Mouse (Mus musculus): ENCODE measurements around the gene Sall1. TPM values are rescaled to one million over a fixed set of nuclear protein-coding genes. Genes with fewer than 3 reads are reported as not detected.

Sall1 gene
- 3.6 and 3.7 TPM in 2 replicates for polyA plus RNA-seq (2012; rRNA removed)

GRCm38 (mm10) chr8:89043940-89044339, at the start of gene Sall1:
Sall1 (minus strand) TSS chr8:89044162.

All from liver, embryonic 18 days (tissue).